Mouse (Mus musculus) embryonic facial prominence, embryonic 10.5 days (tissue): Measurements from ENCODE around the gene Gpr152. TPM values are rescaled to one million over a fixed set of nuclear protein-coding genes. Genes with fewer than 3 reads are reported as not detected.
A peak's percentile ranks its signal among the peaks of the same experiment; 100 is the strongest.

Source experiments
- DNase-seq: peaks from one replicate; pipeline ENCODE4 v3.0.0-alpha.2; 2017; ENCODE audit warnings: low spot score
- H3K27ac ChIP-seq: fragments of 300-500 bp; sonication (generic); replicated peaks from 2 replicates; pipeline ENCODE4 v1.5.1; 2016; ENCODE audit warnings: mild to moderate bottlenecking
- H3K27me3 ChIP-seq: fragments of 300-500 bp; sonication (generic); replicated peaks from 2 replicates; pipeline ENCODE4 v1.6.1; 2016; ENCODE audit warnings: low read depth, mild to moderate bottlenecking; ENCODE audit not compliant: poor library complexity, severe bottlenecking
- H3K36me3 ChIP-seq: fragments of 300-500 bp; sonication (generic); replicated peaks from 2 replicates; pipeline ENCODE4 v1.6.1; 2016; ENCODE audit warnings: mild to moderate bottlenecking, moderate library complexity
- H3K4me1 ChIP-seq: fragments of 300-500 bp; sonication (generic); 2 replicates; pipeline ENCODE4 v1.6.1; 2016
- H3K4me3 ChIP-seq: fragments of 300-500 bp; sonication (generic); 2 replicates; pipeline ENCODE4 v1.5.1; 2016; ENCODE audit warnings: mild to moderate bottlenecking, moderate library complexity
- H3K9me3 ChIP-seq: fragments of 300-500 bp; sonication (generic); 2 replicates; pipeline ENCODE4 v1.6.1; 2016; ENCODE audit warnings: mild to moderate bottlenecking
- WGBS: fragments of 180-500 bp; shearing (Covaris S2); methylation state at CpG from one replicate; pipeline ENCODE4 v1.1.7; 2016; 5-methylcytosine and 5-hydroxymethylcytosine counted together
- polyA plus RNA-seq: library from polyadenylated mRNA; unstranded; fragments of >200 nt; fragmentation: Nextera tagmentation; extraction: Ambion mirVana; gene quantifications from 2 replicates; pipeline ENCODE4 v1.2.1, GENCODE M21; 2016

Gpr152 gene
- polyA plus RNA-seq, 1 experiment from 2014 or later = not detected

- no peak for DNase-seq
- Histone ChIP-seq H3K36me3 (peaks cover 63% of the 10 kb centered on the region), H3K9me3 (no peaks in the 10 kb centered on the region), H3K27ac (no peak overlapping the region), H3K27me3 (no peaks in the 10 kb centered on the region), H3K4me1 (peaks cover 55% of the 10 kb centered on the region), H3K4me3 (peak overlapping the region; percentile 97)
- WGBS = 93% methylated on average over 8 of the region's 8 CpGs
Observed at GRCm38 (mm10) chr19:4194021-4194724, 54.6 kb downstream of the Gpr152 start.

- Histone ChIP-seq H3K9me3 (no peaks in the 10 kb centered on the region), H3K4me3 (no peak overlapping the region; the same call in 1 of the 2 replicates), H3K27me3 (no peaks in the 10 kb centered on the region), H3K4me1 (peaks cover 62% of the 10 kb centered on the region), H3K36me3 (peaks cover 71% of the 10 kb centered on the region), H3K27ac (no peak overlapping the region)
- DNase-seq = no peak
- WGBS = 82% methylated on average over 12 of the region's 12 CpGs
Observed at GRCm38 (mm10) chr19:4194776-4195650, 55.4 kb downstream of the Gpr152 start.

Other genes starting within 250 kb of the Gpr152 start
- gene Tcirg1, start 232.7 kb upstream of the Gpr152 start, polyA plus RNA-seq = 28.0 and 28.8 TPM in 2 replicates
- gene Ndufs8, start 227.0 kb upstream of the Gpr152 start, polyA plus RNA-seq = 250 and 258 TPM in 2 replicates
- gene Aldh3b1, start 210.0 kb upstream of the Gpr152 start, polyA plus RNA-seq = 0.48 and 0.81 TPM in 2 replicates
- gene Unc93b1, start 204.6 kb upstream of the Gpr152 start, polyA plus RNA-seq = 7.3 and 8.4 TPM in 2 replicates
- not detected in 2 replicates for gene Aldh3b3, start 181.1 kb upstream of the Gpr152 start, polyA plus RNA-seq
- gene Aldh3b2, start 167.5 kb upstream of the Gpr152 start, polyA plus RNA-seq = 1.1 and 1.2 TPM in 2 replicates
- 3.1 and 3.2 TPM in 2 replicates for gene Acy3, start 153.2 kb upstream of the Gpr152 start, polyA plus RNA-seq
- 0.21 and 1.0 TPM in 2 replicates for gene Tbx10, start 147.0 kb upstream of the Gpr152 start, polyA plus RNA-seq
- 30.6 and 31.6 TPM in 2 replicates for gene Nudt8, start 139.2 kb upstream of the Gpr152 start, polyA plus RNA-seq
- gene Gm49405, start 139.2 kb upstream of the Gpr152 start, polyA plus RNA-seq = 4.5 and 4.6 TPM in 2 replicates
- gene Doc2g, start 136.5 kb upstream of the Gpr152 start, polyA plus RNA-seq = 4.7 and 5.7 TPM in 2 replicates
- 211 and 217 TPM in 2 replicates for gene Ndufv1, start 127.0 kb upstream of the Gpr152 start, polyA plus RNA-seq
- gene Gstp1, start 101.8 kb upstream of the Gpr152 start, polyA plus RNA-seq = 456 and 458 TPM in 2 replicates
- 3.7 and 9.1 TPM in 2 replicates for gene Gstp2, start 93.8 kb upstream of the Gpr152 start, polyA plus RNA-seq
- gene Gstp3, start 80.2 kb upstream of the Gpr152 start, polyA plus RNA-seq = not detected in 2 replicates
- not detected in 2 replicates for gene Cabp2, start 58.2 kb upstream of the Gpr152 start, polyA plus RNA-seq
- 77.2 and 80.2 TPM in 2 replicates for gene Cdk2ap2, start 42.6 kb upstream of the Gpr152 start, polyA plus RNA-seq
- 9.9 and 11.0 TPM in 2 replicates for gene Pitpnm1, start 39.8 kb upstream of the Gpr152 start, polyA plus RNA-seq
- 70.9 and 71.1 TPM in 2 replicates for gene Aip, start 13.9 kb upstream of the Gpr152 start, polyA plus RNA-seq
- 0.14 TPM in 1 of 2 replicates, not detected in the other for gene Cabp4, start 4.2 kb downstream of the Gpr152 start, polyA plus RNA-seq
- gene Coro1b, start 8.8 kb downstream of the Gpr152 start, polyA plus RNA-seq = 130 and 134 TPM in 2 replicates
- gene Ptprcap, start 13.8 kb downstream of the Gpr152 start, polyA plus RNA-seq = 0.58 TPM in 1 of 2 replicates, not detected in the other
- 66.1 and 68.5 TPM in 2 replicates for gene Rps6kb2, start 23.6 kb downstream of the Gpr152 start, polyA plus RNA-seq
- 2.7 and 4.4 TPM in 2 replicates for gene Carns1, start 35.7 kb downstream of the Gpr152 start, polyA plus RNA-seq
- gene Tbc1d10c, start 51.5 kb downstream of the Gpr152 start, polyA plus RNA-seq = 0.57 and 1.4 TPM in 2 replicates
- 1,000 and 1,025 TPM in 2 replicates for gene Ppp1ca, start 52.3 kb downstream of the Gpr152 start, polyA plus RNA-seq
- 58.1 and 58.2 TPM in 2 replicates for gene Rad9a, start 61.9 kb downstream of the Gpr152 start, polyA plus RNA-seq
- 2.8 and 3.3 TPM in 2 replicates for gene Clcf1, start 74.5 kb downstream of the Gpr152 start, polyA plus RNA-seq
- gene AC109138.7, start 74.6 kb downstream of the Gpr152 start, polyA plus RNA-seq = not detected in 2 replicates
- 13.7 and 15.1 TPM in 2 replicates for gene Pold4, start 92.1 kb downstream of the Gpr152 start, polyA plus RNA-seq
- 4.2 and 4.5 TPM in 2 replicates for gene Ssh3, start 129.4 kb downstream of the Gpr152 start, polyA plus RNA-seq
- 6.3 and 7.6 TPM in 2 replicates for gene Ankrd13d, start 143.3 kb downstream of the Gpr152 start, polyA plus RNA-seq
- gene Grk2, start 166.4 kb downstream of the Gpr152 start, polyA plus RNA-seq = 12.5 and 14.8 TPM in 2 replicates